Mouse (Mus musculus) layer of hippocampus, postnatal 10 days (tissue): ENCODE results near the gene Lhx1. TPM values are rescaled to one million over a fixed set of nuclear protein-coding genes. Genes with fewer than 3 reads are reported as not detected.

Experiments
- DNase-seq, 2 experiments: peaks; one replicate each; pipeline ENCODE4 v3.0.0; 2021; ENCODE audit warnings: low spot score in 2 of 2
- total RNA-seq, 2 experiments: library from RNA; stranded (reverse); gene quantifications; 2 replicates each; pipeline ENCODE4 v1.2.3; 2021

The Lhx1 gene
- total RNA-seq, 2 experiments from 2014 or later, result 1.3 to 2.0 TPM

DNA sequence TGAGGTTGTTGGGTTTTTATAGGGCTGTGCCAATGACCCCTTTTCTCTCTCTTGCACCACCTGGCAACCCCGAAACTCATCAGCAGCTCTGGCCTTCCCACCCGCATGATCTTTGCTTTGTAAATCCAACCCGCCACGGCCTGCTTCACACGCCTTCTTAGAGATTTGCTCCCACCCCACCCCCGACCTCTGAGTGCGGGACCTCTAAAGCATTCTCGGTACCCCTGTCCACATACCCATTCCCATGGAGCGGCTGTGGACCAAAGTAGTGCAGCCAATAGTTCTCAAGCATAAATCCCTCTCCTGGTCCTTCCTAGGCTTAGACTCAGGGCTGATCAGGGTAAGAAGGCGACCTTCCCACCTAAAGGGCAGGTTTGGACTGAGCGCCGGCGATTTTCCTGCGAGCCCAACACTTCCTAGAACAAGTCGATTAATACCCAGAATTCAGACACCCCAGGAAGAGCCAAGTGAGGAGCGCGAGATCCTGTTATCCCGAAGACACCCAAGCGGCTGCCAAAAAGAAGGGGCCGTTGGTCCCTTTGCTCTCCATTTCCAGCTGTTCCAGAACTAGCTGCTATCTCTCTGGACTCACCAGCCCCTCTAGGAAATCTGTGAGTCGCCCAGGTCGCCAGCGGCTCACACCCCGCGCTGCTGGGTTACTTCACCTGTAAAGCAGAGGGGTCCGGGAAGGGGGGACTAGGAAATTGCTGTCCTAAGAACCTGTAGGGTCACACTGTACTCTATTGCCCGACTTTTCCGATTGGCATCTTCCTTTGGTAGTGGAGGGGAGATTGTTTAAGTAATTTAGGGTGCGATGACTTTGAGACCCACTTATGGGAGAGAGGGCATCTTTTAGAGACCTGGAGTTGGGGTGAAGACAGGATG lies 1.9 kb upstream of the Lhx1 start:
- DNase-seq, result no peak

DNA sequence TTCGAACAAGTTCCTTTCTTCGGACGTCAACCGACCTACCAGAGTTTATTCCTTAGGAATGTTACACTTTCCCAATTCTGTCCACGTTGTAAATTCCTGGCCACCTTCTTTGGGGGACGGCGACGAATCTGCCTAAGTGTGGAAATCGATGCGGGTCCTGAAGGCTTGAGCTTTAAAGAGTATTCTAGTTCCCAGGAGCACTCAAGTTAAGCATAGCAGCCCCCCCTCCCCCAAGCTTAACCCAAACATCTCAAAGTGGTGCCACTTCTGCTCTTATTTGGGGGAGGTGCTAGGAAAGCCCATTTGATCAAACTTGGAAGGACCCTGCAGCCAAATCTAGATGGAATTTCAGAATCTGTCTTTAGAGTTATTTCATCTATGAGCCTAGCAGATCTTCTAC lies 1.1 kb upstream of the Lhx1 start:
- no peak for DNase-seq

DNA sequence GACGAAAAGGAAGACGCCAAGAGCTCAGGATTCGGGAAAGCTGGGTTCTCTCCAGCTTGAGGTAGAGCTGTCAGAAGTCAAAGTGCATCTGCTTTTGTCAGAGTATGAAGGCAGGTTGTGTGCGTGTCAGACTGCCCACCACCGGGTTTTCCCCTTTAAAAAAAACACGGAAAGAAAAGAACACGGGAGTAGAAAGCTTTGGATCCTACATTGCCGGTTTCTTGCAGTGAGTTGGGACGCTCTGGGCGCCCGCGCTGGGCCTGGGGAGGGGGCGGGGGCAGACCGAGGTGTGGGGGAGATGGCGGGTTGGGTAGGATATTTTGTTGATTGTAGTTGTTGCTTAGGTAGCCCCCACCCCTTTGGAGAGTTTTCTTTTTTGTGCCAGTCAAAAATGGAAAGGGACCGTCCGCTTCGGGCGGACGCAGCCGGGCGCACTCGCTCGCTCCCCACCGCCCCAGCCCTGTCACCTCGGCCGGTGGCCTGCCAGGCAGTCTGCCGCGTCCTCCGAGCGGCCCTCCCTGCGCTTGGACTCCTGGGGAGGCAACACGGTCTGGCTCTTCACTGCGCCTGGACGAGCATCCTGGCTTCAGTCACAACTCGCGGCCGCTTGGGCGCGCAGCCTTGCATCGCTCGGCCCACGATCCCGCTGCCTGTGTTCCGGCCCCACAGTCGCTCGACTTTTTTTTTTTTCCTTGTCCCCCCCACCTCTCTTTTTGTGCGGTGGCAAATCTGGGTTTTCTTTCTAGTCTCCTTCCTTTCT lies 644 bp downstream of the Lhx1 start:
- DNase-seq, result no peak

DNA sequence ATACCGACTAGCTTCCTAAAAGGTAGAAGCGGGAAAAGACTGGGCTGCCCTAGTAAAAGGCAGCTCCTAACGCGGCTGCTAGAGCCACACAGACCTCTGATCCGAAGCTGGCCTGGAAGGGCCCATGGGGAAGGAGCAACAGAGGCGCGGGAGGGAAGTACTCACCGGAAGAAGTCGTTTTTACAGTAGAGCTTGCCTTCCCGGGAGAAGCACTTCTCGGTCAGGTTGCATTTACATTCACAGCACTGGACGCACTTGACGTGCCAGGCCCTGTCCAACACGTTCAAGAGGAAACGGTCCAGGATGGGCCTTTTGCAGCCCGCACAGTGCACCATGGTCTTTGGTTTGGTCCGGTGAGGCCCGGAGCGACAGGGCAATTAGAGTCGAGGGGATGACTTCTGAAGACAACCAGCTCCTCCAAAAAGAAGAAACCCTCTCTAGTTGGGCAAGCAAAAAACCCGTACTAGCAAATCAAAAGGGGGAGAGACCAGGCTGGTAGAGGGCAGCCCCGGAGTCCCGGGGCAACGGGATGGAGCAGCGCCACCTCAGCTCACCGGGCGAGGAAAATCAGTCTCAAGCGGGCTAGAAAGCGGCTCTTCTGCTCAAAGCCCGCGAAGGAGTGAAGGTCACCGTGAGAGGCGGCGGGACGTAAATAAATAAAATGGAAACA lies 1.4 kb downstream of the Lhx1 start:
- no peak for DNase-seq

DNA sequence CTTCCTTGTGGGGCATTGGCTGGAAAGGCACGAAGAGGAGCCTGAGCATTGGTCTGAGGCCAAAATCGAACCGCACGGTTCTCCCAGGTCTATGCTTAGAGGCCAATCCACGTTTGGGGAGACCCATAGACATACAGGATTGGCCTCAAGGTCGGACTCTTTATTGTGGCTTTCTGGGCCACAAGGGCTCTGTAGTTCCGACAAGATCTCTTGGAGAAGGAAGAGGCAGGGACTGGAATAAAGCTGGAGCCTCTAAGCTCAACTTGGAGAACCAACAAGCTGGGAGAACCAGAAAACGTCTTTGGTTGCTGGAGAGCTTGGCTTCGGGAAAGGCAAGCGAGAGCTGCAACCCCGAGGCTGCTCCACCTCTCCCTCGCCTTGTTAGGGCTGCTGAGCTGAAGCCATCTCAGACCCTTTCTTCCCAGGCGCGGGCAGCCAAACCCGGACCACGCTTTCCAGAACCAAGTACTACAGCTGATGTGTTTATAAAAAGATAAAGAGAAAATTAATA lies 2.0 kb downstream of the Lhx1 start:
- DNase-seq, result no peak

DNA sequence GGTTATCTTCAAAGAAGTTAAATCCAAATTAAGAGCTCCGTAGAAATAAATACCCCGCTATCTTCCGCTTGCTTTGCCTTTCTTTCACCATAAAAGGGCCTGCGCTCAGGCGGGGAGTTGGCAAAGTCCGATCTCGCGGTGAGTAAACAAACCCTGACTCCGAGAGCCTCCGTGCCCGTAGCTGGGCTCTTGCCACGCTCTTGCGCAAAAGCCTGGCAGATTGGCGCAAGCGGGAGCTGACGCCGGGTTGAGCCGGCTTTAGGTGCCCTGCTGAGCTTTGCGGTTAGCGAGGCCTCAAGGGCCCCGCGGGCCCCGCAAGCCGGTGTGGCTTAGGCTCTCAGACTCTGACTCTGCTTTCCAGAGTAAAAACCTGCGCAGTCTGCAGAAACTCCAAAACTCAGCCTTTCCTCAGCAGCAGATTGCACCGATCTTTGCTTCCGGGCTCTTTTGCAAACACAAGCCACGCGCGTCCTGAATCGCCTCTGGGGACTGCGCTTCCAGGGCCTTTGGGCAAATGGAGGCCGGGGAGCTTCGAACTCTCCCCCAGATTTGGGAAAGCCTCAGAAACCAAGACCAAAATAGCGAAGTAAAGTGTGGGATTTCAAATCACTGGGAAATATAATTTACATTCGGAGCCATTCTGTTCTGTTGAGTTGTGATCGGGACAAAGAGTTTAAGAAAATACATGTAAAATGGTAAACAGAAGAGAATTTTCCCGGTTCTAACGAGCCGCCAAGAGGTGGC lies 2.6 kb downstream of the Lhx1 start:
- DNase-seq, result peak in 1 of 2 experiments; percentile 34

DNA sequence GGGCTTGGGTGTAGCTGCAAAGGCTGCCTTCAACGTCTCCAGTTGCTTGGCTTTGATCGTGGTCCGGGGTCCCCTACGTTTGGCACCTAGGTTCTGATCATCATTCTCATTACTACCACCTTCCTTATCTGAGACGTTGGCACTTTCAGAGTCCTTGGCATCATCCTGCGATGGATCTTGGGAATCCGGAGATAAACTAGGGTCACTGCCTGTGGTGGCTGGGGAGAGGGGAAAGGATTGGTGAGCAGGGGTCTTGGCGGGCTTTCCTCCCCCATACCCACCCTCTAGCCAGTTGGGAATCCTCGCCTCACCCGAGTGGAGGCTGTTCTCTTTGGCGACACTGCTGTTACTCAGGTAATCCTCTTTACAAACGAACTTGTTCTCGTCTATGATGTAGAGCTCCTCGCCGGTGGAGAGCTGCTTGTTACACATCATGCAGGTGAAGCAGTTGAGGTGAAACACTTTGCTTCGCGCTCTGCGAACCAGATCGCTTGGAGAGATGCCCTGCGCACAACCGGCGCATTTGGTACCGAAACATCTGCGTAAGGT lies 3.5 kb downstream of the Lhx1 start:
- no peak for DNase-seq

DNA sequence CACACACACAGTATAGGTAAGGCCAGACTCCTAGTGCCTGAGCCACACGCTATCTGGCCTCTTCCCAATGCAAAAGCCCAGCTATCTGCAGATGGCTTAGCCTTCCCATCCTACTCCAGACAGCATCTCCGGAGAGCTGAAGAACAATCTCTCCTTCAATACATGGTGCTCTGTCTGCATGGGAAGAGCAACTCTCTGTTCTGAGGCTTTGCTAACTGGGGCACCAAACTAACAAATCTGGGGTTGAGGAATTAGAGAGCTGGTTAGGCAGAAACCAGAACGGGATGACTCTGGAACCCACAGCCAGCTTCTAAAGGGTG lies 4.3 kb downstream of the Lhx1 start:
- DNase-seq, result no peak

DNA sequence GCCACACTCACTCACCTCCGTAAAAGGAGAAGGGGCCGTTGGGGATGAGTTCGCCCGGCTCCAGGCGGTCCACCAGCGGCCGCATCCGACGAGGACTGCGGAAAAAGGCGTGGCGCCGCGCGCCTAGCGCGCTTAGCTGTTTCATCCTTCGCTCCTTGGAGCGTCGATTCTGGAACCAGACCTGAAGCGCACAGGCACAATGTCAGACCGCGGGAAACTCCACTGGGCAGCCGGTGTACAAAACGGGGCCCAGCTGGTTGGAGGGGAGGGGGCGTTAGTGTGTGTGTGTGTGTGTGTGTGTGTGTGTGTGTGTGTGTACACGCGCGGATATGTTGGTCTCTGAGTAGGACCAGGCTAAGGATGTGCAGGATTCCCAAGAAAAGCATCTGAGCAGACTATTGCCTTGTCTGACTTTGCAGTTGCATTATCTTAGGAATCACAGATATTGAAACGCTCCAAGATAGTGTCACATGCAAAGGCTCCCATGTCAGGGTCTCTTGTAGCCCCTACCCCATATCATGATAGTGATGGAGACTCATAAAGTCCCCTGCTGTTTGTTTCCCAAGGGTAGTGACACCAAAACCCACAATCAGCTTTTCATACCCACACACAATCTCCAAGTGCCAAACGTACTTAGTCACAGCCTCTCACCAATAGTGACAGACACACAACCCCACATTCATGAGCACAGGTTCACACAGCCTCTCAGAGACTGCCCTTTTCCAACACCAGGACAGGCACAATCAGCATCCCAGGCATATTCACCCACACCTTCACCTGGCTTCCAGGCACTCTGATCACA lies 4.9 kb downstream of the Lhx1 start:
- DNase-seq, result no peak

DNA sequence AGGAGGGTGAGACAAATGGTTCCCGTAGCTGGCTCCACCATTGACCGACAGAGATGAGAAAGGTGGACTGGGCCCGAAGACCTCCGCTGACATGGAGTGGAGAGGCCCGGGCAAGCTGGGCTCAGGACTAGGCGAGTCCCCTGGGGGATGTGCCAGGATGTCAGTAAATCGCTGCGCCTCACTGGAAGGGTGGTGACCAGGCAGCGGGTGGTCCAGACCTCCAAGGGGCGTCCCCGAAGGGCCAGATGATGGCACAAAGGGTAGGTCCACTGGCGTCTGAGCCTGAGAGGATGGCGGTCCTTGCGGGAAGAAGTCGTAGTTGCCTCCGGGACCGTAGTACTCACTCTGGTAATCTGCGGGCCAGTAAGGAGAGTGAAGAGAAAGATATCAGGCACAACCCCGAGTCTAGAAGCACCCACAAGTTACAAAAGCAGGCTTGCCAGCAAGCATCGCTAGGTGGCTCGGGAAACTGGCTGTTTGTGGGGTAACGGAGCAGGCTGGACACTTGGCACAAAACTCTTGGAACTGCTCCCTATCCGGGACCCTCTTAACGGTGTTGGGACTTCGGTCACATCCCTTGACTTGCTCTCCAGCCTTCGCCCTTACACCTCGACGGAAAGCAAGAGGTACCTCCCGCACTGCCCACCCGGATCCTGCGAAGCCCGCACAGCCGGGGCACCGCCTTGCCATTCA lies 5.6 kb downstream of the Lhx1 start:
- DNase-seq, result no peak

DNA sequence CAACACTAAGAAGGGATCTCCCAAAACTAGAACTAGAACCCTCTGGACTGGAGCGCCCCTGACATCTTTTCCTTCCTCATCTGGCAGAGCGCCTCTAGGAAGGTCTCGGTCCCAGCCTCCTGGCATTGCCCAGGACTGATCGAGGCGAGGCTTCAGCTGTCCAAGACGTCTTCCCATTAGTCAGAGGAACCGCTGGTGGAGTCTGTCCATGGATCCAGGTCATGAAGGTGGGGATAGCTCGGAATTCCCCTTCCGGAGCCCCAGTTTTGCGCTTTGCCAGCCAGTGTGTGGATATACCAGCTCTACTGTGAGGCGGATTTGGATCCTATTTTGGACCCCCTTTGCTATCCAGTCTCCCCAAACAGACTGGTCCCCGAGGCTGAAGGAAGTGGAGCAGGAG lies 6.3 kb downstream of the Lhx1 start:
- DNase-seq, result no peak

DNA sequence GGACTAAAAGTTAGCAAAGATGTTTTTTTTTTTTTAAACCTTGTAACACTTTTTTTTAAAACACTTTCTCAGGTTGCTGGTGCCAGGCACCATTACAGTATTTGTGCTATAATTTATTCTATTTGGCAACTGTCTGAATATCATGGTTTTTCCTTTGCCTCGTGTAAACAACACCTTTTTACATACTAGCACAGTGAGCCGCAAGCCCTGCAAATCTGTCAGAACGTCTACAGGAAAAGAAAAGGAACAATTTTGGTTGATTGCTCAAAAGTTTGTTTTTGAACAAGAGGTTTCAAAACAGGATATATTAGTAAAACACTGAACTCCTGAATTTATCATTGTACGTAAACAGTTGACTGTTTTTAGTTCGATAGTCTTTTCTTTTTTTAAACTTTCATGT lies 7.1 kb downstream of the Lhx1 start:
- DNase-seq, result no peak

DNA sequence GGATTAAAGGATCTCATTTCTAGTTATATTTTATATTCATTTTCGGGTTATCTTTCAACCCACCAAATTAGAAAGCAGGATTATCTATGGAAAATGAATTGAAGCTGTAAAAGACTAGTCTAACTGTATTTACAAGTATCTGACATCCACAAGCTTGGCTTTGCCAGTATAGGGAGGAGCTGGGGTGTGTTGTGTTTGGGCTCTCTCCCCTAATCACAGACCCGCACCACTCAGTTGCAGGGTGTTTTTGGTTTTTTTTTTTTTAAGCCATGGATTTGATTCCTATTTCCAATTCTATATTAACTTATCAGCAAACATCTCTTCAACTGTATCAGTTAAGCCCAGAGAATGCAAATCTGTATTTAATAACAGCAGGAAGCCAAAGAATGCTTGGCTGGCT lies 7.9 kb downstream of the Lhx1 start:
- no peak for DNase-seq

DNA sequence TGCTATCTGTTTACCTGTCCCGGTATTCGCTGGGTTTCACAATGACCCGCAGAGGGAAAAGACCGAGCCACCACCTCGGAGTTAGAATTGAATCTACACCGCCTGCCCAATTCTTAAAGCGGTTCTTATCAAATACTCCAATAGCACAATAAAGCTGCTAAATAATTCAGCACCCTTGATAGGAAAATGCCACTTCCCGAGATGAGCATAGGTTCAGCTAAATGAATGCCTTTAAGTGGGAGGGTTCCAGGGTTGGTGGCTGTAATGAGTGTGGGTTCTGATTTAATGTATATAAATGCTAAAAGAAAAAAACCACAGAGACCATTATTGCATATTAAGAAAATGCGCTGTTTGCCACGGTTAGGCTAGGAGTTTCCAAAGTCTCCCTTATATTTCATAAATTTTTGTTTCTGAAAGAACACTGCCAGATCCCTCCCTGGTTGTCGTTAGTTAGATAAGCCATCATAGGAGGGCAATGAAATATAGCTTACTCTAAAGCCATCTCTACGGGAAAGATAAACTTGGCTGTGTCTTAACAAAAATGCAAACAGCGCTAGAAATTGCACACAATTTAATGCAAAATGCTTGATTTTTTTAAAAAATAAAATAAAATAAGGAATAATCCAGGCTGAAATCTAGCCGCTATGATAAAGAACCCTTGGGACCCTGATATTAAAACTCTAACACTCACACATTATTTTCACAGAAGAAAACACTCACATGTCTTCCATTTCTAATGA lies 8.7 kb downstream of the Lhx1 start:
- no peak for DNase-seq

DNA sequence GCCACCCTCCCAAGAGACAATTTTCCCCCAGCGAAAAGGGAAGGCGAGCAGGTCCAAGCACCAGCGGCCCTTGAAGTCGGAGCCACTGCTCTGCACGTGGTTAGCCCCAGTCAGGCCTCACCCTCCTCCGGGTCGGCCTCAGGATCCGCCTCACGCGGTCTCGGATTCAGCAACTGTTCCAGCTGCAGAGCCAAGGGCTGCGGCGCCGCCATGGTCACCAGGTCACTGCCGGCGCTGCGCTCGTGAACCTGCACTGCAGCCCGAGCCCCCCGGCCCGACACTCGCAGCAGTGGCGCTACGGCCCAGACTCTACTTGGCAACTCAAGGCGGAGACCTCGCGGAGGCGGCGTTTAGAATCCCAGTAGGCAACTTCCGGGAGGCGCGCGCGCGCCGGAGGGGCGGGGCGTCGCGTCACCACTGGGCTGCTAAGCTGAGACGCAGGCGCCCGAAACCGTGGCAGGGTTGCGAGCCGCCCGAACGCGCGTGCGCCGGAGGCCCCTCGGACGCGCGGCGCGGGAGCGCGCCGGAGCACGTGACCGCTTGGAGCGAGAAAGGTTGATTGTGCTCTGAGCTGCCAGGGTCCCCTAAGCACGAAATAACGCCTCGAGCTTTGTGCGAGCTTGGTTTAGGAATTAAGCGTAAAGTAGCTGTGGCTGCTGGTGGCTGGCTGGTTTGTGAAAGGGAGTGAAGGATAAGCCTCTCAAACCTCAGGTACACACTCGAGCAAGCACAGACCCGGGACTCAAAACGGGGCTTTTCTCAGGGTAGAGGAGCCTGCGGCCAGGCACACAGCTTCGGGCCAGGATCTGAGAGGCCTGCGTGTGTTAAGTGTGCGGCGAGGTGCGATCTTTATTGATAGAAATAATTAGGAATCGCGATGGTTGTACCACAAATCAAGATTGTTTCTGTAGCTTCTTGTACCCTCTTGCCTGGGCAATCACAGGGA lies 11.9 kb downstream of the Lhx1 start, which contains the start of gene Aatf:
Gene Aatf (minus strand): TSS at position 352 of the 946 bp plus-strand sequence.
- DNase-seq, result peak; percentile 93 to 97

DNA sequence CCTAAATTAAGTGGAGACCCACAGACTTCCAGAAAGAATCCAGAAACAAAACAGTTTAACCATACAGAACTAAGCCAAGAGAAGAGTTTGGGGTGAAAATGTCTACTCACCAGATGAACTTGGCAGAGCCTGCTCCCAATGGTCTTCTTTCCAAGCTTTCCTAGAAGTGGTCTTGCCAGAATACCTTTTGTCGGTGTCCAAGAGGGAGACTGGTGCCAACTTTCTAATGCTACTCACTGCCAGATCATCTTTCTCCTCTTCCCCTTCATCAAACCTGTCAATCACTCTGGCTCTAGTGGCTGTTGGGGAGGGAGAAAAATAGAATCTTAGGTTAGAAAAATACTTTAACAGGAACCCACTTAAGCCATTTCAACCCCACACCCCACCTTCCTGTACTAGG lies 13.3 kb downstream of the Lhx1 start:
- no peak for DNase-seq

DNA sequence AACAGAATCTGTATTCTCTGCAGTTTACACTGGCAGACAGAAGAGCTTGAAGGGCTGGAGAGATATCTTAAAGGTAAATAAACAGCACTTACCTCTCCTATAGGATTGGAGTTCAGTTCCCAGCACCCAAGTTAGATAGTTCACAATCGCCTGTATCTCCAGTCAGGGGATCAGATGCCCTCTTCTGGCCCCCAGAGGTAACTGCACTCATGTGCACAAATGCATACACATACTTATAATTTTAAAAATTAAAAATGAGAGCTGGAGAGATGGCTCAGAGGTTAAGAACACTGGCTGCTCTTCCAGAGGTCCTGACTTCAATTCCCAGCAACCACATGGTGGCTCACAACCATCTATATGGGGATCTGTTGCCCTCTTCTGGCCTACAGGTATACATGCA lies 21.0 kb downstream of the Lhx1 start:
- DNase-seq, result no peak

DNA sequence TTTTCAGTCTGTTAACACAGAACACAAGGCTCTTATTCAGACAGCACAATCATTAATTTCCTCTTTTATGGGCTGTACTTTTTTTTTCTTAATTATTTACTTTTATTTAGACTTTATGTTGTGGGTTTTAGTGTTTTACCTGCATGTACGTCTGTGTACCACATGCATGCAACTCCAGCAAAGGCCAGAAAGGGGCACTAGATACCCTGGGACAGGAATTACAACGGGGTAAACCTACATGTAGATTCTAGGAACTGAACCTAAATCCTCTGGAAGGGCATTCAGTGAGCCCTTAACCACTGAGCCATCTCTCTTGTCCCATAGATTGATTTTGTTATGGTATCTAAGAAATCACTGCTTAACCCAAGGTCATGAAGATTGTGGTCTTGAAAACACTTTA lies 27.4 kb downstream of the Lhx1 start:
- no peak for DNase-seq
